Mouse (Mus musculus) embryonic facial prominence, embryonic 10.5 days (tissue): ENCODE results near the gene Efna3. TPM values are rescaled to one million over a fixed set of nuclear protein-coding genes. Genes with fewer than 3 reads are reported as not detected.

Experiments
- DNase-seq: peaks from one replicate; pipeline ENCODE4 v3.0.0-alpha.2; 2017; ENCODE audit warnings: low spot score
- H3K27ac ChIP-seq: fragments of 300-500 bp; sonication (generic); replicated peaks from 2 replicates; pipeline ENCODE4 v1.5.1; 2016; ENCODE audit warnings: mild to moderate bottlenecking
- H3K27me3 ChIP-seq: fragments of 300-500 bp; sonication (generic); replicated peaks from 2 replicates; pipeline ENCODE4 v1.6.1; 2016; ENCODE audit warnings: low read depth, mild to moderate bottlenecking; ENCODE audit not compliant: poor library complexity, severe bottlenecking
- H3K36me3 ChIP-seq: fragments of 300-500 bp; sonication (generic); replicated peaks from 2 replicates; pipeline ENCODE4 v1.6.1; 2016; ENCODE audit warnings: mild to moderate bottlenecking, moderate library complexity
- H3K4me1 ChIP-seq: fragments of 300-500 bp; sonication (generic); 2 replicates; pipeline ENCODE4 v1.6.1; 2016
- H3K4me3 ChIP-seq: fragments of 300-500 bp; sonication (generic); 2 replicates; pipeline ENCODE4 v1.5.1; 2016; ENCODE audit warnings: mild to moderate bottlenecking, moderate library complexity
- H3K9me3 ChIP-seq: fragments of 300-500 bp; sonication (generic); 2 replicates; pipeline ENCODE4 v1.6.1; 2016; ENCODE audit warnings: mild to moderate bottlenecking
- WGBS: fragments of 180-500 bp; shearing (Covaris S2); methylation state at CpG from one replicate; pipeline ENCODE4 v1.1.7; 2016; 5-methylcytosine and 5-hydroxymethylcytosine counted together
- polyA plus RNA-seq: library from polyadenylated mRNA; unstranded; fragments of >200 nt; fragmentation: Nextera tagmentation; extraction: Ambion mirVana; gene quantifications from 2 replicates; pipeline ENCODE4 v1.2.1, GENCODE M21; 2016

The Efna3 gene
- polyA plus RNA-seq, 1 experiment from 2014 or later = 6.8 TPM

DNA sequence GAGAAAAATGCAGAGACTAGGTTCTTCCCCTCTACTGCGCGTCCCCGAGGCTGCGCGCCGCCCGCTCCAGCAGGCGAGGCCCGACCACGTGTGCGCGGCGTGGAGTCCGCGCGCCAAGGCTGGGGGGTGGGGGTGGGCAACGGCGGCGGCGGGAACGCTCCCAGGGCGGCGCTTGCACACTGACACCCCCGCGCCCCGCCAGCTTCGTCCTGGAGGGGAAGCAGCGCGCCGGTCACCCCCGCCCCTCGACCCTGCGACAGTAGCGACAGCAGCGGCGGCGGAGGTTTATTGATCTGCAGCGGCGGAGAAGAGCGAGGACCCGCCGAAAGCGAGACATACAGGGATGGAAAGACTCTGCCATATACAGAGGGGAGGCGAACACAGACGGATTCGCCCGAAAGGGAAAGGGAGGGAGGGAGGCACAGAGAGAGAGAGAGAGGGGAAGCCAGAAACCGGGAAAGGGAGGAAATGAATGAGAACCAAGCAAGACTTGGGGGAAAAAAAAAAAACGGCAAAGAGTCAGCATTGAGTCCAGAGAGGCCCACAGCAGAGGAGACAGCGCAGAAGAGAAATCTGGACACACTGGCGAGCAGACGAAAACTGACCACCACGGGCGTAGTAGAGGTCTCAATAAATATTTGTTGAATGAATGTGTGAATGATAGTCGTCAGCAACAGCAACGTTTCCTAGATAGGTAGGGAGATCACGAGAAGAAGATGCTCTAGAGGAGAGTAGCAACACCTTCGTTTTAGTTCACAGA, 3.0 kb downstream of the Efna3 start:
- Histone ChIP-seq H3K9me3 (no peaks in the 10 kb centered on the region), H3K27ac (peak overlapping the region; percentile 54; the same call in 1 of the 2 replicates), H3K36me3 (no peaks in the 10 kb centered on the region), H3K4me3 (peak overlapping the region; percentile 79), H3K27me3 (peaks cover 92% of the 10 kb centered on the region), H3K4me1 (peaks cover 86% of the 10 kb centered on the region)
- DNase-seq = peak; percentile 65
- WGBS = 5% methylated on average over 58 of the region's 58 CpGs

- Histone ChIP-seq H3K9me3 (no peaks in the 10 kb centered on the region), H3K27me3 (peaks cover 88% of the 10 kb centered on the region), H3K36me3 (no peaks in the 10 kb centered on the region), H3K4me1 (peaks cover 91% of the 10 kb centered on the region), H3K27ac (peak overlapping the region; percentile 54; the same call in 1 of the 2 replicates), H3K4me3 (peak overlapping the region; percentile 79)
- peak; percentile 49 for DNase-seq
- 5% methylated on average over 21 of the region's 21 CpGs for WGBS
Observed at GRCm38 (mm10) chr3:89318971-89319590, 3.7 kb downstream of the Efna3 start.

DNA sequence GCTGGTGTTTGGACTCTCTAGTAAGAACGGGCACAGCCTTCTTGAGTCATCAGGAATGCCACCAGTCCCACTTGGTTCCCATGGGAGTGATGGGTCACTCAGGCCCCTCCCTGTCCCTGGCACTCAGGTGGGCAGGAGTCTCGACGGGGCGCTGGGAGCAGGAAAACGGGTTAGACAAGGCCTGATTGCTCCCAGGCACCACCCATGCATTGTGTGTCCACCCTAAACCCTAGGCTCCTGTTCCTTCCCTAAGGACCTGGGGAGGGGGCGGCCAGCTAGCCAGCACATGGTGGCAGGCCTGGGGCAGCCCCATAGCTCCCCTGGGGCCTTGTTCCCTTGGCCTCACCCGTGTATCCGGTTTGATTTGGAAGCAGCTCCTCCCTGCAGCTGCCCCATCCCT, 4.4 kb downstream of the Efna3 start:
- Histone ChIP-seq H3K27me3 (peaks cover 80% of the 10 kb centered on the region), H3K36me3 (no peaks in the 10 kb centered on the region), H3K9me3 (no peaks in the 10 kb centered on the region), H3K4me1 (peaks cover 91% of the 10 kb centered on the region), H3K27ac (no peak overlapping the region), H3K4me3 (no peak overlapping the region)
- no peak for DNase-seq
- WGBS = 66% methylated on average over 8 of the region's 8 CpGs

- Histone ChIP-seq H3K27me3 (peaks cover 70% of the 10 kb centered on the region), H3K36me3 (no peaks in the 10 kb centered on the region), H3K9me3 (no peaks in the 10 kb centered on the region; the same call in 1 of the 2 replicates), H3K4me3 (peak overlapping the region; percentile 58; the same call in 1 of the 2 replicates), H3K4me1 (peaks cover 80% of the 10 kb centered on the region), H3K27ac (no peak overlapping the region)
- DNase-seq = no peak
- 56% methylated on average over 6 of the region's 6 CpGs for whole genome bisulfite sequencing
Observed at GRCm38 (mm10) chr3:89317246-89317645, 5.5 kb downstream of the Efna3 start.

GRCm38 (mm10) chr3:89316833-89317232, 5.9 kb downstream of the Efna3 start:
- H3K4me3 ChIP-seq = peak overlapping the region; percentile 58
- H3K27me3 ChIP-seq = peaks cover 65% of the 10 kb centered on the region
- no peak overlapping the region for H3K27ac ChIP-seq
- H3K4me1 ChIP-seq = peaks cover 76% of the 10 kb centered on the region
- WGBS = under 1% methylated on average over 4 of the region's 4 CpGs
- H3K9me3 ChIP-seq = no peaks in the 10 kb centered on the region; the same call in 1 of the 2 replicates
- no peaks in the 10 kb centered on the region for H3K36me3 ChIP-seq
- peak; percentile 88 for DNase-seq

- Histone ChIP-seq H3K4me3 (peak overlapping the region; percentile 58), H3K36me3 (no peaks in the 10 kb centered on the region), H3K4me1 (peaks cover 69% of the 10 kb centered on the region), H3K9me3 (no peaks in the 10 kb centered on the region; the same call in 1 of the 2 replicates), H3K27ac (peak overlapping the region; percentile 75; the same call in 1 of the 2 replicates), H3K27me3 (peaks cover 59% of the 10 kb centered on the region)
- DNase-seq = no peak
- 9% methylated on average over 40 of the region's 40 CpGs for WGBS
Observed at GRCm38 (mm10) chr3:89315930-89316831, 6.6 kb downstream of the Efna3 start.

DNA sequence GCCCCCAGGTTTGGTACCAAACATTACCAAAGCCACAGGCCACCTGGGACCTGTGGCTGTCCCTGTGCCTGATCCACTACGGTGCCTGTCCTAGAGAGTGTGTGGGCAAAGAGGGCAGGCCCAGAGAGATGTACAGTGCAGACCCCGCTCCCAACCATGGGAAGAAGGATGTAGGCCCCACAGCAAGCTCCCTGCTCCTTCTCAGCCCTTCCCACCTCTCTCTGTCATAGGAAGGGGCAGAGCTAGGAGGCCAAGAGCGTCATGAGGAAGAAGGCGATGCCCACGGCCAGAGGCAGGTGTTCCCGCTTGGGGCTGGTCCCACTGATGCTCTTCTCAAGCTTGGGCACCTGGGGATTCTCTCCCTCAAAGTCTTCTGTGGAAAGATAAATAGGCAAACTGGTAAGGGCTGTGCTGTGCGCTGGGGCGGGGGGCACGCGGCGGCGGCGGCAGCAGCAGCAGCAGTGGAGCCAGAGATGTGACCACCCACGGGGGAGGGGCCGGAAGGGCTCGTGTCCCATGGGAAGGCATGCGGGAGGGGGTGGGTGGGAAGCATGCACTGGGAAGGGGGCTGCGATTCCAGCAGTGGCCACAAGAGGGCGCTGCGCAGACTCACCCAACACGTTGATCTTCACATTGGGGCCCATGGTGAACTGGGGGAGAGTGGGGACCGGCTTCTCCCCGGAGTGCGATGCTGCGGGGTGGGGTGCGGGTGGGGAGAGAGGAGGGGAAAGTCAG, 7.4 kb downstream of the Efna3 start:
- Histone ChIP-seq H3K27me3 (peaks cover 51% of the 10 kb centered on the region), H3K36me3 (no peaks in the 10 kb centered on the region), H3K4me1 (peaks cover 61% of the 10 kb centered on the region), H3K4me3 (peak overlapping the region; percentile 58), H3K9me3 (no peaks in the 10 kb centered on the region; the same call in 1 of the 2 replicates), H3K27ac (peak overlapping the region; percentile 75)
- peak; percentile 92 for DNase-seq
- whole genome bisulfite sequencing = 5% methylated on average over 26 of the region's 26 CpGs

- Histone ChIP-seq H3K36me3 (no peaks in the 10 kb centered on the region), H3K4me1 (peaks cover 55% of the 10 kb centered on the region), H3K4me3 (peak overlapping the region; percentile 58), H3K27ac (peak overlapping the region; percentile 75), H3K9me3 (no peaks in the 10 kb centered on the region; the same call in 1 of the 2 replicates), H3K27me3 (peaks cover 45% of the 10 kb centered on the region)
- WGBS = 42% methylated on average over 2 of the region's 2 CpGs
- no peak for DNase-seq
Observed at GRCm38 (mm10) chr3:89314791-89315190, 8.0 kb downstream of the Efna3 start.

DNA sequence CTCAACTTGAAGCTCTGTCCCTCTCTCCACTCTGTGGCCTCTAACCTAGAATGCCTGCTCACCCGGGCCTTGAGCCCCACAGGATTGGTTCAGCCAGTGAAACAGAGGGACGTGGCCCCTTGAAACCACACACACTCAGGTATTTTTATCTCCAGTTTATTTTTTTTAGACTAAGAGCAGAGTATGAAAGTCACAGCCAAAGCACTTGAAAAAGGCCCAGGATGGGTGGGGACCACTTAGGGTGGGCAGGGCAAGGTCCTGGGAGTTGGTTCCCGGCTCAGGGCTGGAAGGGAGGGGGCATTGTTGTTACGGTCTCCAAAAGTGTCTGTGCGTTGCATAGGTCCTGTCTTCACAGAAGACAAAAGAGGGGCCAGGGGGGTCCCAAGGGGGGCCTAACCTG, 8.4 kb downstream of the Efna3 start:
- no peak for DNase-seq
- peaks cover 41% of the 10 kb centered on the region for H3K27me3 ChIP-seq
- WGBS = 69% methylated on average over 5 of the region's 5 CpGs

GRCm38 (mm10) chr3:89308089-89308488, 14.7 kb downstream of the Efna3 start:
- WGBS = 3% methylated on average over 9 of the region's 9 CpGs
- H3K4me1 ChIP-seq = peaks cover 23% of the 10 kb centered on the region

More for the DNA sequence above, 8.4 kb downstream of the Efna3 start:
- Histone ChIP-seq H3K27ac (no peak overlapping the region), H3K4me3 (no peak overlapping the region), H3K9me3 (no peaks in the 10 kb centered on the region; the same call in 1 of the 2 replicates), H3K36me3 (no peaks in the 10 kb centered on the region), H3K4me1 (peaks cover 51% of the 10 kb centered on the region)

DNA sequence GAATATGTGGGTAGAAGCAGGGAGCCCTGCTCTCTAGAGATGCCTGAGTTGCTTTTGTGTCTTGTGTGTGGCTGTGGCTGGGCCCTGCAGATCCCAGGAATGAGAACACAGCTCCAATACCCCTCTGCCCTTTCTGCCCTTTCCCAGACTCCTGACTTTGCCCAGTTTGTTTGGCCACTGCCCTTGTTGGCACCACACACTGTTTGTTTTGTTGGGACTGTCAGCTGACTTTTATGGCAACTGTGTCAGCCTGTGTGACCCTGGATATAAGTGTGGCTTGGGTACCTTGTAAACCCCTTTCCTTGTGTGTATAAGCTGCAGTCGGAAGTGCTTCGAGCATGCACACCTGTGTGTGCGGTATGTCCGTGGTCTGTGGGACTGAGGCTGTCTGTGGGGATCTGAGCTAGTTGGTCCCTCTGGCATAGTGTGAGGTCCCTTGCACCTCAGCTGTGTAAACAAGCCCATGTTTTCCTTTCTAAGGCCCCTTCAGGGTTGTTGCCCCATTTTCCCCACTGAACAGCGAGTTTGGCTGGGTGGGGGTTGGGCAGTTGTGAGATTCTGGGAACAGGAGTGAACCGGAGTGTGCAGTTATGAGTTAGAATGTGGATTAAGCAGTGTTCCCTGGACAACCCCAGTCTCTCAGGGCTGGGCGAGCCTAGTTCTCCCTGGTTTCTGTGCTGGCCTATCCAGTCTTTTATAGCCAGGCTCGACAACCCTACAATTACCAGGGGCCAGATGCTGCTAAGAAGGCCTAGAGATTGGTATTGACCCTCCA, 17.0 kb downstream of the Efna3 start:
- Histone ChIP-seq H3K36me3 (no peaks in the 10 kb centered on the region), H3K9me3 (no peaks in the 10 kb centered on the region), H3K4me1 (peaks cover 23% of the 10 kb centered on the region), H3K27me3 (no peaks in the 10 kb centered on the region; the same call in 1 of the 2 replicates), H3K4me3 (no peak overlapping the region), H3K27ac (peak overlapping the region; percentile 60)
- WGBS = 57% methylated on average over 8 of the region's 8 CpGs
- DNase-seq = no peak

More at GRCm38 (mm10) chr3:89308089-89308488, 14.7 kb downstream of the Efna3 start:
- H3K36me3 ChIP-seq = no peaks in the 10 kb centered on the region
- no peaks in the 10 kb centered on the region for H3K27me3 ChIP-seq
- no peaks in the 10 kb centered on the region; the same call in 1 of the 2 replicates for H3K9me3 ChIP-seq
- H3K4me3 ChIP-seq = 0 out of 2 replicates have a peak overlapping the region, but pooled peaks have one; percentile 19
- DNase-seq = peak; percentile 83
- H3K27ac ChIP-seq = no peak overlapping the region
